Mouse (Mus musculus) forebrain, embryonic 14.5 days (tissue): ENCODE data around the gene Klc4. TPM values are rescaled to one million over a fixed set of nuclear protein-coding genes. Genes with fewer than 3 reads are reported as not detected.

Experiments
- ATAC-seq: fragments of 200-750 bp; cut with Nextera tagmentation; 2 replicates; pipeline ENCODE4 v1.8.0; 2017; ENCODE audit warnings: mild to moderate bottlenecking, moderate library complexity
- DNase-seq: peaks from one replicate; pipeline ENCODE4 v3.0.0-alpha.2; 2015; ENCODE audit warnings: low spot score
- H3K27ac ChIP-seq: fragments of 300-500 bp; sonication (generic); 2 replicates; pipeline ENCODE4 v1.5.1; 2014; ENCODE audit warnings: low read depth, mild to moderate bottlenecking, control low read depth, low read length, moderate library complexity
- H3K27me3 ChIP-seq: fragments of 300-500 bp; sonication (generic); replicated peaks from 2 replicates; pipeline ENCODE4 v1.6.1; 2014; ENCODE audit warnings: low read length, control low read depth, mixed read lengths; ENCODE audit not compliant: control insufficient read depth, insufficient read depth
- H3K36me3 ChIP-seq: fragments of 300-500 bp; sonication (generic); 2 replicates; pipeline ENCODE4 v1.6.1; 2014; ENCODE audit warnings: low read length, control low read depth; ENCODE audit not compliant: control insufficient read depth, insufficient read depth
- H3K4me1 ChIP-seq: fragments of 300-500 bp; sonication (generic); 2 replicates; pipeline ENCODE4 v1.6.1; 2014; ENCODE audit warnings: antibody characterized with exemption, low read length, control low read depth; ENCODE audit not compliant: control insufficient read depth, insufficient read depth
- H3K4me2 ChIP-seq: fragments of 300-500 bp; sonication (generic); 2 replicates; pipeline ENCODE4 v1.6.1; 2014; ENCODE audit warnings: mild to moderate bottlenecking, control low read depth, low read length
- H3K4me3 ChIP-seq: fragments of 300-500 bp; sonication (generic); 2 replicates; pipeline ENCODE4 v1.5.1; 2014; ENCODE audit warnings: low read depth, low read length, control low read depth
- H3K9ac ChIP-seq: fragments of 300-500 bp; sonication (generic); 2 replicates; pipeline ENCODE4 v1.6.1; 2014; ENCODE audit warnings: mild to moderate bottlenecking, low read length, control low read depth, moderate library complexity
- H3K9me3 ChIP-seq: fragments of 300-500 bp; sonication (generic); replicated peaks from 2 replicates; pipeline ENCODE4 v1.6.1; 2016; ENCODE audit warnings: low read length, control low read depth, mixed read lengths; ENCODE audit not compliant: control insufficient read depth
- whole genome bisulfite sequencing: fragments of 180-500 bp; shearing (Covaris S2); extraction: QIAGEN DNeasy Blood & Tissue Kit; methylation state at CpG from one replicate; pipeline ENCODE4 v1.1.7; 2014; 5-methylcytosine and 5-hydroxymethylcytosine counted together
- polyA plus RNA-seq: library from polyadenylated mRNA; unstranded; fragments of >200 nt; fragmentation: Nextera tagmentation; extraction: Ambion mirVana; gene quantifications from 2 replicates; pipeline ENCODE4 v1.2.1, GENCODE M21; 2014

Gene Klc4
- polyA plus RNA-seq = 34.7 and 38.8 TPM in 2 replicates

DNA sequence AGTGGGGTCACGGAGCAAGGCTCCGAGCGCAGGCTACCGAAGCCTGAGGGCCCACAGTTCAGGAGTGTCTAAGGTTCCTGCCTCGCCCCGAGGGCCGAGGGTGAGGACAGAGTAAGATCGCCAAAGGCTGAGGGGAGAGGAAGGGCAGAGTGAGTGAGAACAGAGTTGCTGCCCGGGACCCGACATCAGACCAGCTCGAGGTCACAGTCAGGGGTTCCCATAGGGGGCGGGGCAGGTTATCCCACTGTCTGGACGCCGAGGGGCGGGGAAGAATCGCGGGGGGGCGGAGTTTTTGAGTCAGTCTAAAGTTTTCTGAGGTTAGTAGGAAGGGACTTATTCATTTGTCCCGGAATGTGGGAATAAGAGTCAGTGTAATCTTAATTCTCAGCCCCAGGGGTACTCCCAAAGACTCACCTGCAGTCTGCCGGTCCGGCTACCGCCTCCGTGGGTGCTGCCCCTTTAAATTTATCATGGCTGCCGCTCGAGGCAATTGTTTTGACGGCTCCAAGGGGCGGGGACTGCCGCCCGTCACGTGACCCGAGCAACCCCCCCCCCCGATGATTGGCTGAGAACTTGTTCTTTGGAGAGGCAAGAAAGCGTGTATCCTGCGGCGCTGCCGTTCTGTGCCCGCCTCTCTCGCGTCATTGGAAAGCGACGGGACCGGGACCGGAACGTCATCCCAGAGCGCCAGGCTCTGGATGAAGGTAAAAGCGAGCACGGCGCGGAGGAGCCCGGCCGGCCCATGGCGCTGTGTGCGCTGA lies at the start of gene Klc4, which contains the start of gene Mrpl2:
Klc4 (minus strand) TSS at position 462 of the 761 bp plus-strand sequence.
Mrpl2 (plus strand) TSS at position 669 of the 761 bp plus-strand sequence.
- Histone ChIP-seq H3K27me3 (no peaks in the 10 kb centered on the region), H3K9ac (peak within 1 kb of the TSS; percentile 77), H3K27ac (peak within 1 kb of the TSS; percentile 74), H3K4me3 (peak within 1 kb of the TSS; percentile 72), H3K4me2 (peak within 1 kb of the TSS; percentile 86), H3K9me3 (no peaks in the 10 kb centered on the region), H3K4me1 (peaks cover 15% of the 10 kb centered on the region), H3K36me3 (peaks cover 32% of the 10 kb centered on the region)
- DNase-seq (peak; percentile 98), ATAC-seq (peak; percentile 73)
- WGBS = under 1% methylated on average over 53 of the region's 53 CpGs

- H3K4me2 ChIP-seq = no peak overlapping the region
- DNase-seq (no peak), ATAC-seq (0 out of 2 replicates have a peak, but pooled peaks have one; percentile 26)
- 86% methylated on average over 1 of the region's 1 CpGs for WGBS
- no peaks in the 10 kb centered on the region for H3K4me1 ChIP-seq
- H3K27me3 ChIP-seq = no peaks in the 10 kb centered on the region
- no peak overlapping the region for H3K27ac ChIP-seq
- H3K36me3 ChIP-seq = peaks cover 20% of the 10 kb centered on the region
- no peaks in the 10 kb centered on the region for H3K9me3 ChIP-seq
- H3K9ac ChIP-seq = no peak overlapping the region
- H3K4me3 ChIP-seq = no peak overlapping the region
Observed at GRCm38 (mm10) chr17:46694517-46695063, 48.8 kb upstream of the Klc4 start.

- no peaks in the 10 kb centered on the region for H3K27me3 ChIP-seq
Observed at GRCm38 (mm10) chr17:46691390-46691789, 45.6 kb upstream of the Klc4 start.

DNA sequence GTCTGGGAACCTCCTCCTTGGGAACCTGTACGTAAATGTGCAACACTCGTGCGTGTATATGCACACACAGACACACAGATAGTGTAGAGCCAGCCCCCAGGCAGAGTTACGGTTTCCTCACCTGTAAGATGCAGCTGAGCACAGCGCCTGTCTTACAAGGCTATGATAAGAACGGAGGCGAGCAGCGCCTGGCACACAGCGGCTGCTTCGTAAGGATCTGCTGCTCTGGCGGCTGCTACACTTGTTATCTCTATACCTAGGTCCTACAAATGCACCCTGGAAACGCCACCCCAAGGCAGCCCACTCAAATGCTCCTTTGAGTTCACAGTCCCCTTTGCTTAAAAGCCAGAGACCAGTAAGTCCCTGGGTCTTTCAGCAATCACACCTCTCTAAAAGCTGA lies 44.8 kb upstream of the Klc4 start:
- 93% methylated on average over 12 of the region's 12 CpGs for WGBS
- Histone ChIP-seq H3K27ac (no peak overlapping the region), H3K9me3 (no peaks in the 10 kb centered on the region), H3K4me2 (no peak overlapping the region), H3K4me3 (no peak overlapping the region), H3K27me3 (no peaks in the 10 kb centered on the region), H3K9ac (no peak overlapping the region), H3K4me1 (no peaks in the 10 kb centered on the region), H3K36me3 (peaks cover 20% of the 10 kb centered on the region)
- ATAC-seq (no peak), DNase-seq (no peak)

More at GRCm38 (mm10) chr17:46691390-46691789, 45.6 kb upstream of the Klc4 start:
- 88% methylated on average over 2 of the region's 2 CpGs for WGBS
- Histone ChIP-seq H3K4me3 (no peak overlapping the region), H3K4me1 (no peaks in the 10 kb centered on the region), H3K9ac (no peak overlapping the region), H3K9me3 (no peaks in the 10 kb centered on the region), H3K36me3 (peaks cover 16% of the 10 kb centered on the region), H3K27ac (no peak overlapping the region), H3K4me2 (no peak overlapping the region)
- DNase-seq = no peak
- ATAC-seq = no peak

- H3K9ac ChIP-seq = no peak overlapping the region
- no peak overlapping the region for H3K27ac ChIP-seq
- H3K27me3 ChIP-seq = no peaks in the 10 kb centered on the region
- WGBS = 97% methylated on average over 6 of the region's 6 CpGs
- H3K9me3 ChIP-seq = no peaks in the 10 kb centered on the region
- H3K4me3 ChIP-seq = no peak overlapping the region
- H3K4me2 ChIP-seq = no peak overlapping the region
- peaks cover 6% of the 10 kb centered on the region for H3K4me1 ChIP-seq
- ATAC-seq = no peak
- H3K36me3 ChIP-seq = peaks cover 50% of the 10 kb centered on the region
- no peak for DNase-seq
Observed at GRCm38 (mm10) chr17:46685913-46686312, 40.1 kb upstream of the Klc4 start.

- H3K4me2 ChIP-seq = no peak overlapping the region
- no peak overlapping the region for H3K4me3 ChIP-seq
- H3K27me3 ChIP-seq = no peaks in the 10 kb centered on the region
- ATAC-seq (no peak), DNase-seq (no peak)
- H3K27ac ChIP-seq = no peak overlapping the region
- H3K36me3 ChIP-seq = peaks cover 54% of the 10 kb centered on the region
- no peak overlapping the region for H3K9ac ChIP-seq
- WGBS = 76% methylated on average over 16 of the region's 16 CpGs
- no peaks in the 10 kb centered on the region for H3K9me3 ChIP-seq
- peaks cover 18% of the 10 kb centered on the region for H3K4me1 ChIP-seq
Observed at GRCm38 (mm10) chr17:46682654-46683389, 37.0 kb upstream of the Klc4 start.

GRCm38 (mm10) chr17:46681466-46682118 lies 35.8 kb upstream of the Klc4 start:
- H3K9ac ChIP-seq = peak overlapping the region; percentile 70
- H3K27me3 ChIP-seq = no peaks in the 10 kb centered on the region
- H3K36me3 ChIP-seq = peaks cover 58% of the 10 kb centered on the region
- H3K9me3 ChIP-seq = no peaks in the 10 kb centered on the region
- H3K4me1 ChIP-seq = peaks cover 18% of the 10 kb centered on the region
- H3K4me2 ChIP-seq = peak overlapping the region; percentile 79
- H3K4me3 ChIP-seq = peak overlapping the region; percentile 80
- 31% methylated on average over 12 of the region's 12 CpGs for WGBS
- no peak overlapping the region for H3K27ac ChIP-seq
- no peak for ATAC-seq
- no peak for DNase-seq

GRCm38 (mm10) chr17:46680760-46681373 lies 35.0 kb upstream of the Klc4 start, which contains the start of gene Klhdc3:
Klhdc3 (minus strand) TSS chr17:46680914.
- peak within 1 kb of the TSS; percentile 80 for H3K27ac ChIP-seq
- H3K4me2 ChIP-seq = peak within 1 kb of the TSS; percentile 79
- H3K9ac ChIP-seq = peak within 1 kb of the TSS; percentile 76
- H3K4me3 ChIP-seq = peak within 1 kb of the TSS; percentile 80
- peak; percentile 98 for ATAC-seq
- WGBS = under 1% methylated on average over 49 of the region's 49 CpGs
- peak; percentile 99 for DNase-seq
- no peaks in the 10 kb centered on the region for H3K9me3 ChIP-seq
- H3K4me1 ChIP-seq = peaks cover 18% of the 10 kb centered on the region
- peaks cover 58% of the 10 kb centered on the region for H3K36me3 ChIP-seq
- no peaks in the 10 kb centered on the region for H3K27me3 ChIP-seq
